Mouse (Mus musculus) embryonic fibroblast, embryonic 13.5 days (primary cell): Measurements from ENCODE around the gene Cpm.
"Not testable (repeated sequence)": the region's sequence is repeated elsewhere in the genome, so short reads cannot be mapped to it uniquely, and the experiment has no call there.

Experiments
- CTCF ChIP-seq: IDR thresholded peaks from 2 replicates; pipeline ENCODE4 v1.5.1; 2011; ENCODE audit warnings: mild to moderate bottlenecking, control low read depth, low read length, moderate library complexity, borderline replicate concordance; ENCODE audit not compliant: insufficient read depth
- POLR2A ChIP-seq: IDR thresholded peaks from 2 replicates; pipeline ENCODE4 v1.6.1; 2011; ENCODE audit warnings: low read depth, mild to moderate bottlenecking, control low read depth, low read length, moderate library complexity

GRCm38 (mm10) chr10:117734104-117734852, 105.0 kb downstream of the Cpm start:
- not testable (repeated sequence) for TF ChIP-seq CTCF, POLR2A
